ENCODE assay signal across 8 mouse cellular contexts in the genomic region with DNA sequence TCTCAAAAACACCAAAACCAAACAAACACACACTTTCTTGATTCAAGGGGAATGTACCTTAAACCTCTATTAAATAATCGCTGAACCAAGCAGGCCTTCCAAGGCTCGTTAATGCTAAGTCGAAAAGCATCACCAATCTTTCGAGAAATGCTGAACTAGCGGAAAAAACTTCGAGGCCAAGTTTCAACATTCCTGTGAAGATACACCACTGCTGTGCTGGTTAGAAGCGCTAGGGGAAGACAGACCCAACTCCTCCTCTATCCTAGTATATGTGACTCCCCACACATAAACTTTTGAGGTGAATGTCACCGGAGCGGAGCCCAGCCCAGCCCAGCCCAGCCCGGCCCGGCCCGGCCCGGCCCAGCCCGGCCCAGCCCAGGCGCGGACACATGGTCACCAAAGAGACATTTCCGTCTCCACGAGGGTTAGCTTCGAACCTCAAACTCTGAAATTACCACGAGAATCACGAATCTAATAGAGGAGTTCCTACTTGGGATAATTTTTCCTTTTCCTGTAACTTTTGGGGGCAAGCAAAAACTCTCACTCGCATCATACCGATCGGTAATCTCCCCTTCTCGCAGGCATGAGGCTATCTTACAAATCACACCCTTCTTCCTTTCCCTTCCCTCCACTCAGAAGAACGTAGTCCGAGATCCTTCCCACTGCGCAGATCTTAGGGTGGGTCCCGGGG. TPM values are rescaled to one million over a fixed set of nuclear protein-coding genes. Genes with fewer than 3 reads are reported as not detected.
DNase-seq lines count a peak whose midpoint lies in the region; ATAC-seq and TF ChIP-seq lines count a peak whose summit lies in the region.

No protein-coding gene starts in this region.

- peak overlapping the region; percentile 99 for H3K9ac ChIP-seq in MEL (ENCODE audit: control insufficient read depth, low read depth, low read length, poor library complexity, severe bottlenecking)
- peak overlapping the region; percentile 95 for H3K9ac ChIP-seq in forebrain, embryonic 16.5 days (replicated peaks; ENCODE audit: low read depth, low read length)
- peak overlapping the region; percentile 88 for H3K9ac ChIP-seq in midbrain, embryonic 13.5 days (replicated peaks)

- TF ChIP-seq CTCF in MEL (IDR thresholded peaks at IDR 0.05 in 2 of 3, conservative IDR thresholded peaks at IDR 0.05 in 1 of 3; ENCODE audit: control insufficient read depth in 1 of 3, insufficient read depth in 1 of 3, low read depth in 2 of 3, low read length in 3 of 3, poor library complexity in 1 of 3, severe bottlenecking in 1 of 3) = no peak

- H3K9me3 ChIP-seq in MEL (replicated peaks; ENCODE audit: insufficient read depth, low read length) = no peaks in the 10 kb centered on the region
- no peaks in the 10 kb centered on the region for H3K9me3 ChIP-seq in forebrain, embryonic 16.5 days (ENCODE audit: control insufficient read depth, low read length)
- no peaks in the 10 kb centered on the region for H3K9me3 ChIP-seq in midbrain, embryonic 13.5 days

- peak; percentile 69 for DNase-seq in CD4-positive, CD25-positive, alpha-beta regulatory T cell, adult 2 months (ENCODE audit: low read depth, low spot score)
- DNase-seq in MEL (ENCODE audit: low read depth, low spot score) = peak; percentile 73
- peak; percentile 62 for DNase-seq in kidney, postnatal 10 days
- no peak for DNase-seq in gastrocnemius, adult 8-10 months (ENCODE audit: low spot score in 2 of 2)
- DNase-seq in thymus, postnatal 14 days = no peak
- no peak for DNase-seq in cerebellum, adult 8-10 months

- 4% methylated on average over 29 of the region's 29 CpGs for WGBS in forebrain, embryonic 16.5 days
- WGBS in midbrain, embryonic 13.5 days = 6% methylated on average over 29 of the region's 29 CpGs

- no peaks in the 10 kb centered on the region for H3K27me3 ChIP-seq in MEL (ENCODE audit: control insufficient read depth in 1 of 2, insufficient read depth in 2 of 2, low read length in 2 of 2)
- no peaks in the 10 kb centered on the region for H3K27me3 ChIP-seq in forebrain, embryonic 16.5 days (replicated peaks; ENCODE audit: control insufficient read depth, insufficient read depth, low read length)
- H3K27me3 ChIP-seq in midbrain, embryonic 13.5 days = no peaks in the 10 kb centered on the region

- H3K4me1 ChIP-seq in MEL (ENCODE audit: control insufficient read depth in 1 of 2, insufficient read depth in 2 of 2, low read length in 2 of 2) = peaks cover 0 to 17% of the 10 kb centered on the region in 2 experiments; a peak in 2 of 4 replicates
- peaks cover 38% of the 10 kb centered on the region for H3K4me1 ChIP-seq in forebrain, embryonic 16.5 days (replicated peaks; ENCODE audit: control insufficient read depth, insufficient read depth, low read length)
- H3K4me1 ChIP-seq in midbrain, embryonic 13.5 days (replicated peaks) = peaks cover 48% of the 10 kb centered on the region

- H3K79me2 ChIP-seq in MEL (ENCODE audit: control insufficient read depth, insufficient read depth, low read length, poor library complexity) = peaks cover 54% of the 10 kb centered on the region

- H3K4me3 ChIP-seq in MEL (ENCODE audit: control insufficient read depth in 1 of 2, insufficient read depth in 1 of 2, low read depth in 2 of 2, low read length in 2 of 2) = peak overlapping the region; percentile 82 to 94
- peak overlapping the region; percentile 93 for H3K4me3 ChIP-seq in forebrain, embryonic 16.5 days (replicated peaks; ENCODE audit: low read length)
- H3K4me3 ChIP-seq in midbrain, embryonic 13.5 days (replicated peaks) = peak overlapping the region; percentile 93

- ATAC-seq in forebrain, embryonic 16.5 days = no peak
- ATAC-seq in midbrain, embryonic 13.5 days = 0 out of 2 replicates have a peak, but pooled peaks have one; percentile 1

- 0 out of 4 replicates have a peak, but pooled peaks of 1 of the 2 experiments have one; percentile 18 for TF ChIP-seq EP300 in MEL (IDR thresholded peaks at IDR 0.05; ENCODE audit: low read depth in 1 of 2, low read length in 2 of 2)

- peak overlapping the region; percentile 92 for H3K4me2 ChIP-seq in forebrain, embryonic 16.5 days (ENCODE audit: low read length)
- peak overlapping the region; percentile 90 for H3K4me2 ChIP-seq in midbrain, embryonic 13.5 days (replicated peaks)

- H3K27ac ChIP-seq in MEL (ENCODE audit: control insufficient read depth, low read depth, low read length) = peak overlapping the region; percentile 91
- H3K27ac ChIP-seq in forebrain, embryonic 16.5 days (ENCODE audit: low read length) = no peak overlapping the region; the same call in 1 of the 2 replicates
- peak overlapping the region; percentile 95; the same call in 1 of the 2 replicates for H3K27ac ChIP-seq in midbrain, embryonic 13.5 days

- TF ChIP-seq POLR2A in MEL (IDR thresholded peaks at IDR 0.05; ENCODE audit: control insufficient read depth in 1 of 2, insufficient read depth in 1 of 2, low read depth in 1 of 2, low read length in 2 of 2, poor library complexity in 1 of 2) = 0 out of 4 replicates have a peak, but pooled peaks of 1 of the 2 experiments have one; percentile 1

- peaks cover 0 to 10% of the 10 kb centered on the region in 2 experiments; a peak in 3 of 4 replicates for H3K36me3 ChIP-seq in MEL (ENCODE audit: control insufficient read depth in 1 of 2, insufficient read depth in 2 of 2, low read length in 2 of 2)
- no peaks in the 10 kb centered on the region for H3K36me3 ChIP-seq in forebrain, embryonic 16.5 days (ENCODE audit: control insufficient read depth, insufficient read depth)
- no peaks in the 10 kb centered on the region for H3K36me3 ChIP-seq in midbrain, embryonic 13.5 days

- no peak for TF ChIP-seq RAD21 in MEL (IDR thresholded peaks at IDR 0.05; ENCODE audit: low read depth, low read length)

TF ChIP-seq in MEL, 35 proteins besides CTCF, POLR2A, EP300 and RAD21:
- peak; percentile 61 for TF ChIP-seq MYC (IDR thresholded peaks at IDR 0.05; ENCODE audit: low read depth, low read length)
- no peak for TF ChIP-seq ZC3H11A (IDR thresholded peaks at IDR 0.05; ENCODE audit: low read depth, low read length)
- TF ChIP-seq GATA1 (IDR thresholded peaks at IDR 0.05; ENCODE audit: low read depth, low read length) = no peak
- 0 out of 2 replicates have a peak, but pooled peaks have one; percentile 21 for TF ChIP-seq RCOR1 (IDR thresholded peaks at IDR 0.05; ENCODE audit: low read depth, low read length)
- TF ChIP-seq MAFK (IDR thresholded peaks at IDR 0.05; ENCODE audit: borderline replicate concordance, low read depth, low read length) = peak; percentile 76; the same call in 1 of the 2 replicates
- peak; percentile 54; the same call in 1 of the 2 replicates for TF ChIP-seq CHD1 (IDR thresholded peaks at IDR 0.05; ENCODE audit: low read depth, low read length)
- peak; percentile 27; the same call in 1 of the 2 replicates for TF ChIP-seq TBP (IDR thresholded peaks at IDR 0.05; ENCODE audit: low read depth, low read length)
- TF ChIP-seq UBTF (IDR thresholded peaks at IDR 0.05; ENCODE audit: borderline replicate concordance, insufficient read depth, low read depth, low read length) = no peak
- TF ChIP-seq MEF2A (IDR thresholded peaks at IDR 0.05; ENCODE audit: extremely low read depth, insufficient replicate concordance, low read depth, low read length, poor library complexity, severe bottlenecking) = no peak

RNA-seq across cellular contexts. Expression of gene Szrd1, which starts 1.0 kb away (rescaled TPM):
- 63.0 and 64.4 TPM in 2 replicates for total RNA-seq in MEL (2012; rRNA removed)
- polyA plus RNA-seq in MEL (2012; ENCODE audit: insufficient read depth in 1 of 2, insufficient read length in 2 of 2, low read depth in 1 of 2, low replicate concordance in 2 of 2, missing spikeins in 1 of 2) = 100 to 1,000 TPM in 1 of 2 experiments, not detected in 1; 137 TPM
- polyA plus RNA-seq in forebrain, embryonic 16.5 days (2015; fragmentation: Nextera tagmentation; extraction: Ambion mirVana) = 27.6 and 31.2 TPM in 2 replicates
- 26.0 and 30.7 TPM in 2 replicates for polyA plus RNA-seq in midbrain, embryonic 13.5 days (2015; fragmentation: Nextera tagmentation; extraction: Ambion mirVana)
- 100 to 1,000 TPM; 137 to 140 (median 139) TPM for total RNA-seq in gastrocnemius, adult 8-10 months (2022)

RNA-seq across cellular contexts. Expression of gene Fbxo42, which starts 9.1 kb away (rescaled TPM):
- total RNA-seq in MEL (2012; rRNA removed) = 10.1 and 11.2 TPM in 2 replicates
- polyA plus RNA-seq in MEL (2012; ENCODE audit: insufficient read depth in 1 of 2, insufficient read length in 2 of 2, low read depth in 1 of 2, low replicate concordance in 2 of 2, missing spikeins in 1 of 2) = 100 to 1,000 TPM in 1 of 2 experiments, 10 to 100 TPM in 1; 23.1 to 260 TPM
- polyA plus RNA-seq in forebrain, embryonic 16.5 days (2015; fragmentation: Nextera tagmentation; extraction: Ambion mirVana) = 25.4 and 27.1 TPM in 2 replicates
- polyA plus RNA-seq in midbrain, embryonic 13.5 days (2015; fragmentation: Nextera tagmentation; extraction: Ambion mirVana) = 22.9 and 26.3 TPM in 2 replicates
- 10 to 100 TPM in 3 of 4 experiments, 1 to 10 TPM in 1; 9.3 to 11.2 (median 10.7) TPM for total RNA-seq in gastrocnemius, adult 8-10 months (2022)

RNA-seq across cellular contexts. Expression of gene Spata21, which starts 50.4 kb away (rescaled TPM):
- not detected in 2 replicates for total RNA-seq in MEL (2012; rRNA removed)
- polyA plus RNA-seq in MEL (2012; ENCODE audit: insufficient read depth in 1 of 2, insufficient read length in 2 of 2, low read depth in 1 of 2, low replicate concordance in 2 of 2, missing spikeins in 1 of 2) = not detected
- 0.09 and 0.46 TPM in 2 replicates for polyA plus RNA-seq in forebrain, embryonic 16.5 days (2015; fragmentation: Nextera tagmentation; extraction: Ambion mirVana)
- 0.22 TPM in 1 of 2 replicates, not detected in the other for polyA plus RNA-seq in midbrain, embryonic 13.5 days (2015; fragmentation: Nextera tagmentation; extraction: Ambion mirVana)
- total RNA-seq in gastrocnemius, adult 8-10 months (2022) = not detected

Comparison
In these comparisons a context has a peak if more than half of its experiments do, and no peak if none do; other contexts are left out.
1. DNase-seq: peak in CD4-positive, CD25-positive, alpha-beta regulatory T cell, adult 2 months (single experiment), MEL (single experiment) and kidney, postnatal 10 days (single experiment); none in gastrocnemius, adult 8-10 months (0 of 2), thymus, postnatal 14 days (single experiment) and cerebellum, adult 8-10 months (single experiment).
2. Peak in every context shown above with its lines, with median percentiles within 50 percentile points of each other: H3K4me3 ChIP-seq and H3K9ac ChIP-seq.